Mouse (Mus musculus): ENCODE data around the gene Btbd8. TPM values are rescaled to one million over a fixed set of nuclear protein-coding genes. Genes with fewer than 3 reads are reported as not detected.

Btbd8 gene
- total RNA-seq, 2 experiments from 2014 or later = 159 to 177 TPM

Other genes starting within 250 kb of the Btbd8 start
- 10 to 100 TPM in 1 of 2 experiments, 1 to 10 TPM in 1; 7.9 to 10.1 TPM for gene Tgfbr3, start 148.4 kb upstream of the Btbd8 start, total RNA-seq (2021)
- gene Brdt, start 106.8 kb upstream of the Btbd8 start, total RNA-seq (2021) = 10 to 100 TPM; 13.9 to 14.6 TPM
- 10 to 100 TPM; 73.7 to 91.4 TPM for gene Ephx4, start 35.3 kb upstream of the Btbd8 start, total RNA-seq (2021)
- under 1 TPM in 1 of 2 experiments, not detected in 1; 0.18 TPM for gene Lpcat2b, start 6.4 kb upstream of the Btbd8 start, total RNA-seq (2021)
- under 1 TPM; 0.30 to 0.59 TPM for gene Gm42669, start 69.6 kb downstream of the Btbd8 start, total RNA-seq (2021)
- gene 1700028K03Rik, start 96.7 kb downstream of the Btbd8 start, total RNA-seq (2021) = 1 to 10 TPM in 1 of 2 experiments, under 1 TPM in 1; 0.62 to 2.1 TPM
- gene Rpap2, start 159.4 kb downstream of the Btbd8 start, total RNA-seq (2021) = 10 to 100 TPM; 21.4 to 24.6 TPM
- gene Glmn, start 159.9 kb downstream of the Btbd8 start, total RNA-seq (2021) = 10 to 100 TPM; 19.4 to 23.8 TPM